Mouse (Mus musculus) ES-Bruce4 (cell line): Measurements from ENCODE around the gene Pigl. TPM values are rescaled to one million over a fixed set of nuclear protein-coding genes. Genes with fewer than 3 reads are reported as not detected.

ENCODE experiments used
- H3K27ac ChIP-seq: 2 replicates; pipeline ENCODE4 v1.5.1; 2012; ENCODE audit warnings: low read length, inconsistent platforms; ENCODE audit not compliant: insufficient read depth
- H3K27me3 ChIP-seq: 2 replicates; pipeline ENCODE4 v1.6.1; 2012; ENCODE audit warnings: mild to moderate bottlenecking, low read length, inconsistent platforms; ENCODE audit not compliant: control insufficient read depth, poor library complexity, insufficient read depth, severe bottlenecking
- H3K36me3 ChIP-seq: 2 replicates; pipeline ENCODE4 v1.6.1; 2012; ENCODE audit warnings: inconsistent platforms, mild to moderate bottlenecking, low read length, moderate library complexity; ENCODE audit not compliant: control insufficient read depth, poor library complexity, insufficient read depth, severe bottlenecking
- H3K4me1 ChIP-seq: one replicate; pipeline ENCODE4 v1.8.1; 2011; ENCODE audit warnings: low read length; ENCODE audit not compliant: control insufficient read depth, insufficient read depth
- H3K4me3 ChIP-seq: 2 replicates; pipeline ENCODE4 v1.5.1; 2011; ENCODE audit warnings: low read depth, mild to moderate bottlenecking, low read length
- H3K9ac ChIP-seq: 2 replicates; pipeline ENCODE4 v1.6.1; 2012; ENCODE audit warnings: low read depth, mild to moderate bottlenecking, inconsistent platforms; ENCODE audit not compliant: poor library complexity, severe bottlenecking
- H3K9me3 ChIP-seq: replicated peaks from 2 replicates; pipeline ENCODE4 v1.6.1; 2012; ENCODE audit warnings: mild to moderate bottlenecking, low read length, inconsistent platforms; ENCODE audit not compliant: control insufficient read depth, poor library complexity, insufficient read depth, severe bottlenecking
- CTCF ChIP-seq: IDR thresholded peaks from one replicate; pipeline ENCODE4 v1.8.1; 2011; ENCODE audit warnings: low read depth, low read length
- EP300 ChIP-seq: IDR thresholded peaks from 2 replicates; pipeline ENCODE4 v1.6.1; 2011; ENCODE audit warnings: low read depth, low read length; ENCODE audit not compliant: insufficient read depth
- POLR2A ChIP-seq: IDR thresholded peaks from one replicate; pipeline ENCODE4 v1.8.1; 2011; ENCODE audit warnings: low read length; ENCODE audit not compliant: insufficient read depth
- polyA plus RNA-seq: library from polyadenylated mRNA; stranded (reverse); fragments of >200 nt; gene quantifications from 2 replicates; pipeline ENCODE4 v1.2.4, GENCODE M21; 2011; ENCODE audit warnings: low read depth; ENCODE audit not compliant: missing spikeins, insufficient read depth, insufficient read length

Pigl gene
- polyA plus RNA-seq, 1 experiment = 14.1 TPM

DNA sequence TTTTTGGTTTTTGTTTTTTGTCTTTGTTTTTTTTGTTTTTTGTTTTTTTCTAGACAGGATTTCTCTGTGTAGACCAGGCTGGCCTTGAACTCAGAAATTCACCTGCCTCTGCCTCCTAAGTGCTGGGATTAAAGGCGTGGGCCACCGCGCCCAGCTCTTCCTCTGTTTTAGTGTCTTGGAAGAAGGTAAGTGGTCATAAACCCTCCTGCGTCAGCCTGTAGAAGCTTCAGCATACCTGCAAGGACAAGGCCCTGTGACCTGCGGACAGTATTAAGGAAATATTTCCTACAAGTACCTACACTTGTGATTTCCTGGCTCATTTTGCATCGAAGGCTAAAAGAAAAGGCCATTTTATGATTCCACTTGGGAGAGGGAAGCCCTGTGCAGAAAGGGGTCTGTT lies 35.4 kb downstream of the Pigl start:
- Histone ChIP-seq H3K9ac (peak overlapping the region; percentile 50), H3K4me1 (peaks cover 5% of the 10 kb centered on the region), H3K27ac (peak overlapping the region; percentile 98), H3K9me3 (no peaks in the 10 kb centered on the region), H3K36me3 (no peaks in the 10 kb centered on the region), H3K4me3 (no peak overlapping the region), H3K27me3 (no peaks in the 10 kb centered on the region)
- TF ChIP-seq CTCF = no peak
- TF ChIP-seq POLR2A = no peak
- no peak for TF ChIP-seq EP300

DNA sequence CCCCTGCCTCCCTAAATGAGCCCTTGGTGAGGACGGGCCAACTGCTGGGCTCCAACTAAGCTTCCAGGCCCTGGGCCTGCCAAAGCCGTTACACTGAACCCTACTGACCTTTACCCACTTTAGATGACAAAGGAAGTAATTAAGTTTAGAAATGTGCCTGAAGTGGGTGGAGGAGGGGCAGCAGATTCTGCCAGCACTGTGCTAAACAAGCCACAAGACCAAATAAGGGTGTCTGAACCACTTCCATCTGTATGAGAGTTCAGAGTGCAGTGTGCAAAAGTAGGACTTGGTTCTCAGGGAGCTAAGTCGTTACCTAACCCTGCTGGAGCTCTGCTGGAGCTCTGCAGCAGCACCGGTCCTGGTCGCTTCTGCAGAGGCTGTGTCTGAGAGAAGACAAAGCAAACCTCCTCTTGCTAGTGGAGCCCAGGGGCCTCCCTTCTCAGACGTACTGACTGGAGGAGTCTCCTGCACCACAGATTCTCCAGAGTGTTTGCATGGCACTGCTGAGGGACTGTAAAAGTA lies 36.6 kb downstream of the Pigl start:
- peaks cover 3% of the 10 kb centered on the region for H3K4me1 ChIP-seq
- no peaks in the 10 kb centered on the region for H3K9me3 ChIP-seq
- no peaks in the 10 kb centered on the region for H3K27me3 ChIP-seq
- H3K9ac ChIP-seq = peak overlapping the region; percentile 56
- H3K36me3 ChIP-seq = no peaks in the 10 kb centered on the region
- H3K27ac ChIP-seq = peak overlapping the region; percentile 98
- peak; percentile 56 for TF ChIP-seq POLR2A
- no peak for TF ChIP-seq CTCF
- peak; percentile 93 for TF ChIP-seq EP300
- peak overlapping the region; percentile 23 for H3K4me3 ChIP-seq

- Histone ChIP-seq H3K9me3 (no peaks in the 10 kb centered on the region), H3K9ac (peak overlapping the region; percentile 56), H3K27me3 (no peaks in the 10 kb centered on the region), H3K4me3 (peak overlapping the region; percentile 15), H3K4me1 (peaks cover 3% of the 10 kb centered on the region), H3K36me3 (no peaks in the 10 kb centered on the region), H3K27ac (peak overlapping the region; percentile 98)
- TF ChIP-seq CTCF = no peak
- TF ChIP-seq POLR2A = no peak
Measured at GRCm38 (mm10) chr11:62495276-62495801, 37.1 kb downstream of the Pigl start.

GRCm38 (mm10) chr11:62496151-62496715 lies 38.0 kb downstream of the Pigl start:
- Histone ChIP-seq H3K36me3 (no peaks in the 10 kb centered on the region), H3K4me1 (peaks cover 3% of the 10 kb centered on the region), H3K27me3 (no peaks in the 10 kb centered on the region), H3K9me3 (no peaks in the 10 kb centered on the region), H3K9ac (peak overlapping the region; percentile 56), H3K27ac (peak overlapping the region; percentile 98), H3K4me3 (no peak overlapping the region)
- TF ChIP-seq EP300 (no peak), POLR2A (no peak), CTCF (no peak)

DNA sequence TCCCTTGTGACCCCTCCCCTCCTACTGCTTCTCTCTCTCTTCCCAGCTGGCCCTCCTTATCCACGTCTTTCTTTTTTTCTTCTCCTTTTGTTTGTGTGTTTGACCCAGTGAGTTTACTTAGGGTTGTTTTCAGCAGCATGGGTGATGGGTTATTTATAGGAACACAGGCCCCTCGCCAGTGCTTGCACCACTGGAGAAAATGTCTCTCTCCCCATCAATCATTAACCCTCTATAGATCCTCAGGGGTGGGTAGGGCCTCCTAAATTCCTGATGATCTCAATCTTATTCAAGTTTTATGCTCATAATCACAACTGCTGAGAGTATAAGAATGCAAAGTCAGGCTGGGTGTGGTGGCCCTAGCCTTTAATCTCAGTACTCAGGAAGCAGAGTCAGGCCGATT lies 38.9 kb downstream of the Pigl start:
- Histone ChIP-seq H3K27ac (peak overlapping the region; percentile 84), H3K9me3 (no peaks in the 10 kb centered on the region), H3K36me3 (no peaks in the 10 kb centered on the region), H3K9ac (peak overlapping the region; percentile 35; the same call in 1 of the 2 replicates), H3K4me1 (peaks cover 4% of the 10 kb centered on the region), H3K27me3 (no peaks in the 10 kb centered on the region), H3K4me3 (no peak overlapping the region)
- TF ChIP-seq EP300 = no peak
- no peak for TF ChIP-seq CTCF
- TF ChIP-seq POLR2A = no peak

- Histone ChIP-seq H3K36me3 (no peaks in the 10 kb centered on the region; the same call in 1 of the 2 replicates), H3K9me3 (no peaks in the 10 kb centered on the region), H3K4me1 (peaks cover 6% of the 10 kb centered on the region), H3K9ac (no peak overlapping the region), H3K27me3 (no peaks in the 10 kb centered on the region), H3K27ac (peak overlapping the region; percentile 34), H3K4me3 (no peak overlapping the region)
- TF ChIP-seq EP300 (no peak), POLR2A (no peak), CTCF (no peak)
Measured at GRCm38 (mm10) chr11:62498802-62499201, 40.5 kb downstream of the Pigl start.
